Mouse (Mus musculus) liver, embryonic 11.5 days (tissue): ENCODE measurements around the gene Prkce. TPM values are rescaled to one million over a fixed set of nuclear protein-coding genes. Genes with fewer than 3 reads are reported as not detected.

ENCODE experiments used
- ATAC-seq: fragments of 200-750 bp; cut with Nextera tagmentation; replicated peaks from 2 replicates; pipeline ENCODE4 v1.8.0; 2017; ENCODE audit warnings: moderate number of reproducible peaks, mild to moderate bottlenecking, moderate TSS enrichment, moderate library complexity; ENCODE audit not compliant: low FRiP score
- DNase-seq: peaks from one replicate; pipeline ENCODE4 v3.0.0-alpha.2; 2017; ENCODE audit warnings: low spot score
- H3K27ac ChIP-seq: fragments of 300-500 bp; sonication (generic); 2 replicates; pipeline ENCODE4 v1.5.1; 2014; ENCODE audit warnings: mild to moderate bottlenecking, low read depth, low read length, control low read depth
- H3K27me3 ChIP-seq: fragments of 300-500 bp; sonication (generic); replicated peaks from 2 replicates; pipeline ENCODE4 v1.6.1; 2014; ENCODE audit warnings: low read length, mixed read lengths; ENCODE audit not compliant: control insufficient read depth, insufficient read depth
- H3K36me3 ChIP-seq: fragments of 300-500 bp; sonication (generic); 2 replicates; pipeline ENCODE4 v1.6.1; 2014; ENCODE audit warnings: mild to moderate bottlenecking, low read length, moderate library complexity, mixed read lengths; ENCODE audit not compliant: control insufficient read depth, insufficient read depth
- H3K4me1 ChIP-seq: fragments of 300-500 bp; sonication (generic); replicated peaks from 2 replicates; pipeline ENCODE4 v1.6.1; 2014; ENCODE audit warnings: low read length, mixed read lengths; ENCODE audit not compliant: control insufficient read depth, insufficient read depth
- H3K4me2 ChIP-seq: fragments of 300-500 bp; sonication (generic); 2 replicates; pipeline ENCODE4 v1.6.1; 2014; ENCODE audit warnings: mild to moderate bottlenecking, control low read depth, moderate library complexity
- H3K4me3 ChIP-seq: fragments of 300-500 bp; sonication (generic); 2 replicates; pipeline ENCODE4 v1.5.1; 2014; ENCODE audit warnings: low read depth, low read length, control low read depth
- H3K9ac ChIP-seq: fragments of 300-500 bp; sonication (generic); 2 replicates; pipeline ENCODE4 v1.6.1; 2014; ENCODE audit warnings: low read depth, low read length, control low read depth
- H3K9me3 ChIP-seq: fragments of 300-500 bp; sonication (generic); 2 replicates; pipeline ENCODE4 v1.6.1; 2016; ENCODE audit warnings: low read length, inconsistent platforms, mixed read lengths; ENCODE audit not compliant: control insufficient read depth
- WGBS: fragments of 180-500 bp; shearing (Covaris S2); extraction: QIAGEN DNeasy Blood & Tissue Kit; methylation state at CpG from one replicate; pipeline ENCODE4 v1.1.7; 2014; 5-methylcytosine and 5-hydroxymethylcytosine counted together
- polyA plus RNA-seq: library from polyadenylated mRNA; unstranded; fragments of >200 nt; fragmentation: Nextera tagmentation; extraction: Ambion mirVana; gene quantifications from 2 replicates; pipeline ENCODE4 v1.2.1, GENCODE M21; 2014

Gene Prkce
- polyA plus RNA-seq, 1 experiment from 2014 or later, result 4.0 TPM

DNA sequence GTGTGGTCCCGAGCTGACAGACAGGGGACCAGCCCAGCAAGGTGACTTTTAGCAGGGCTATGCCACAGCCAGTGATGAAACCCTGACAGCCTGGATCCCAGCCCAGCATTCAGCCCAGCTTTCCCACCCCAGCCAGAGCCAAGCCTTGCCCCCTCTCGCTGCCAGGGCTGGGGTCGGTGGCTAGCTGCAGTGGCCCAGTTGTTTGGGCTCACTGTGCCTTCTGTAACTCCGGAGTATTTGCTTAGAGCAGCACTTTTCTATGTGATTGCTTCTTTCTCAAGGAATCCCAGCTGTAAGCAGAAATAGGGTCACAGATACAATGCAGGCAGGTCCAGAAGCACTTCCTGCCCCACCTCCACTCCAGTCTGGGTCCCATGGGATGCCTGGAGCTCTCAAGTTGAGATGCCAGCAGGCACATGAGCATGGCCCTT lies 450.9 kb downstream of the Prkce start:
- Histone ChIP-seq H3K36me3 (no peaks in the 10 kb centered on the region), H3K27ac (no peak overlapping the region; the same call in 1 of the 2 replicates), H3K27me3 (no peaks in the 10 kb centered on the region), H3K4me3 (no peak overlapping the region), H3K9ac (no peak overlapping the region), H3K4me2 (no peak overlapping the region), H3K4me1 (no peaks in the 10 kb centered on the region), H3K9me3 (no peaks in the 10 kb centered on the region)
- DNase-seq, result no peak
- no peak for ATAC-seq
- 60% methylated on average over 4 of the region's 4 CpGs for WGBS

DNA sequence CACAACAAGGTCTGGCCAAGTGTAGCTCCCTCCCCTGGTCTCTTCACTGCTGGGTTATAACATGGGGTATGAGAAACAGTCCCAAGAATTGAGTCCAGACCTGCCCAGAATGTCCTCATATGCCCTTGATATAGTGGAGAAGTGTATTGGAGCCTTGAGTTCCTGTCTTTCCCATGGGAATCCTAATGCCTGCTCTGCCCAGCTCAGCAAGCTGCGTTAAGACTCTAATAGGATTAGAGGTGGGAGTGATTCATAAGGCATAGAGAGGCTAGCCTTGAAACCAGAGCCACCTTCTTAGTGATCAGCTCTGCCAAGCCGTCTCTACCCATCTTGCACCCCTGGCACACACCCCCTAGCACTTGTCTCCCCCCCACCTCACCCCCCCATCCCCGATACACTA lies 455.3 kb downstream of the Prkce start:
- Histone ChIP-seq H3K27ac (no peak overlapping the region), H3K9me3 (no peaks in the 10 kb centered on the region), H3K27me3 (no peaks in the 10 kb centered on the region), H3K36me3 (no peaks in the 10 kb centered on the region), H3K4me2 (no peak overlapping the region), H3K4me1 (no peaks in the 10 kb centered on the region), H3K4me3 (no peak overlapping the region), H3K9ac (no peak overlapping the region)
- WGBS, result 83% methylated on average over 3 of the region's 3 CpGs
- no peak for DNase-seq
- ATAC-seq, result no peak

DNA sequence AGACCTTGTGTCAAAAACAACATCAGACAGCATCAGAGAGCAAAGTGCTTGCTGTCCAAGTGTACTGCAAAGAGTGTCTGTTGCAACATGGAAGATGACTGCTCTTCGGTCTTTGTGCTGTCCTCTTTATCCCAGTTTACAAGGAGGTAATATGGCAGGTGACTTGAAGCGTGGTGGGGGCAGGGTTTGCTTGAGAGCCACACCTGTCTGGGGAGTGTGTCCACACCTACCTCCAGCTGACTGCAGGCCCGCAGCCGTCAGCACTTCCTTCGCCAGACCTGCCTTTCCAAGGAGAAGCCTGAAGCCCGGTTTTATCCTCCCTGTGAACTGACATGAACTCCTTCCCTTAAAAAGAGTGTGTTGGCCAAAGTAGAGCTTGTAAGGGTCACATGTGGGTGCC lies 458.9 kb downstream of the Prkce start:
- Histone ChIP-seq H3K27ac (no peak overlapping the region), H3K4me2 (no peak overlapping the region), H3K9me3 (no peaks in the 10 kb centered on the region), H3K4me1 (no peaks in the 10 kb centered on the region), H3K9ac (no peak overlapping the region), H3K4me3 (no peak overlapping the region), H3K36me3 (no peaks in the 10 kb centered on the region), H3K27me3 (no peaks in the 10 kb centered on the region)
- ATAC-seq (no peak), DNase-seq (no peak)
- WGBS, result 77% methylated on average over 6 of the region's 6 CpGs

DNA sequence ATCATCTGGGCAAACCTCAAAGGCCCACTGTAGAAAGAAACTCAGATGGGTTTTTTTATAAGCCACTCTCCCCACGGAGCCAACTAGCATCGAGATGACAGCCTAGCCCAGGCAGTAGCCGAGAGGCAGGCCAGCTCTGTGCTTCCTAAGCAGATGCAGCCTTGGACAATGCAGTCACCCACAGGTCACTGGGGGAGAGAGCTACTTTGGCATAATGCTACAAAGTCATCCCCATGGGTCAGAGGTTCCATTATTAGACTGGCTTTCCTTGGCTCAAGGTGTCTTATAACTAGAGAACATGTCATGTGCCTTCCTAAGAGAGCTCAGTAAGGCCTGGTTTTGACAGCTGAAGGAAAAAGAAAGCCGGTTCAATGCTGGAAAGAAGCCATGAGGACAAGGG lies 465.5 kb downstream of the Prkce start:
- H3K9ac ChIP-seq, result no peak overlapping the region
- WGBS, result 82% methylated on average over 4 of the region's 4 CpGs
- no peak for ATAC-seq

DNA sequence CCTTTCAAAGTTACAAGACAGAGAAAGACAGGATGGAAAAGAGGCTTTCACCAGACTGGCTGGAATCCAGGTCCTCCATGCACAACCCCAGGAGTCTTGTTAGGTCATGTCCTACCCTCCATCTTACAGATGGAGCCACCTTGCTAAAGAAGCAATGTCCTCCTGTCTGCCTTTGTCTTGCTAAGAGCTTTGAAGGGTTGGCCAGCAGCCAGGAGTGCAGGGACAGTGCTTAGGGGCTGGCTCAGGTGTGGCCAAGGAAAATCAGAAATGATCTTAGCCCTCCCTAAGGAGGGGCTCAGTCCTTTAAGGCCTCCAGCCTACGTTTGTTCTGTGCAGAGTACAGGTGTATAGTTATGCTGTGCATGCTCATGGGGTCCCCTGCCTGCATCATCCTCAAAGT lies 469.7 kb downstream of the Prkce start:
- Histone ChIP-seq H3K36me3 (no peaks in the 10 kb centered on the region), H3K4me1 (no peaks in the 10 kb centered on the region), H3K4me2 (no peak overlapping the region), H3K27ac (no peak overlapping the region), H3K9ac (no peak overlapping the region), H3K27me3 (no peaks in the 10 kb centered on the region; the same call in 1 of the 2 replicates), H3K9me3 (no peaks in the 10 kb centered on the region), H3K4me3 (no peak overlapping the region)
- DNase-seq (no peak), ATAC-seq (no peak)
- 71% methylated on average over 1 of the region's 1 CpGs for WGBS

More for the DNA sequence above, 465.5 kb downstream of the Prkce start:
- no peak for DNase-seq
- Histone ChIP-seq H3K36me3 (no peaks in the 10 kb centered on the region), H3K27me3 (no peaks in the 10 kb centered on the region; the same call in 1 of the 2 replicates), H3K27ac (no peak overlapping the region), H3K4me1 (no peaks in the 10 kb centered on the region), H3K4me2 (no peak overlapping the region), H3K9me3 (no peaks in the 10 kb centered on the region), H3K4me3 (no peak overlapping the region)

DNA sequence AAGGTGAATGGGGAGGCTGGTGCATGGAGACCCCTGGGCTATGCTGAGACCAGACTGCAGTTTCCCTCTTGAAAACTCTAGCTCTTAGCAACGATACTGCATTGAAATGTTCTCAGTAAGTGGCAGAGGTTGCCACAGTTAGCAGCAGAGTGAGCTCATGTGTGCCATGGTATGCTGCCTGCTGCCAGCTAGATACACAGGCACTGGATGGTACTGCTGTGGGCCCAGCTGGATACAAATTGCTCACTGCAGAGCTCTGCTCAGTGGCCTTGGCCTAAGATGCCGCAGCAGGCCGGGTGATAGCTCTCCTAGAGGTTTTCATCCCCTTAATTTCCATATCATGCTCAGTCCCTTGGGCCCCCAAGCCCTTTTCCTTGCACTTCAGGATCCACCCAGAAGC lies 471.7 kb downstream of the Prkce start:
- WGBS, result 91% methylated on average over 3 of the region's 3 CpGs
- Histone ChIP-seq H3K4me3 (no peak overlapping the region), H3K9ac (no peak overlapping the region), H3K4me1 (no peaks in the 10 kb centered on the region), H3K4me2 (no peak overlapping the region), H3K36me3 (no peaks in the 10 kb centered on the region), H3K27me3 (no peaks in the 10 kb centered on the region; the same call in 1 of the 2 replicates), H3K27ac (no peak overlapping the region), H3K9me3 (no peaks in the 10 kb centered on the region)
- no peak for ATAC-seq
- DNase-seq, result no peak

DNA sequence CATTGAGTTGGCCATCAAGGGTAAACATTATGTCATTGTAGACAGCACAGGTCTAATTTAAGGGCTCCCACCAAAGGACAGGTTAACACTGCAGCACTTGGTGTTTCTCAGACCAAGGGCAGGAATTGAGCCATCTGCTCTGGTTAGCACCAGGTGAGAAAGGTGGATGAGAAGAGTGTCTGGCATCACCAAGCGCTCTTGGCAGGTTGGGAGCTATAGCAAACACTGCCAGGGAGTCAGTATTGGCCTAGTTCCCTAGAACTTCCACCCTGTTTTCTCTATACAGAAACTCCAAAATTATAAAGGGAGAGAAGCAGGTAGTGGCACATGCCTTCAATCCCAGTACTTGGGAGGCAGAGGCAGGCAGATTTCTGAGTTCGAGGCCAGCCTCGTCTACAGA lies 479.6 kb downstream of the Prkce start:
- no peaks in the 10 kb centered on the region for H3K27me3 ChIP-seq
- no peak overlapping the region for H3K4me3 ChIP-seq
- H3K27ac ChIP-seq, result no peak overlapping the region
- DNase-seq, result no peak
- 89% methylated on average over 3 of the region's 3 CpGs for WGBS
- no peak overlapping the region for H3K9ac ChIP-seq
- H3K4me2 ChIP-seq, result no peak overlapping the region
- no peaks in the 10 kb centered on the region for H3K4me1 ChIP-seq
- ATAC-seq, result no peak
- H3K36me3 ChIP-seq, result no peaks in the 10 kb centered on the region
- no peaks in the 10 kb centered on the region for H3K9me3 ChIP-seq

DNA sequence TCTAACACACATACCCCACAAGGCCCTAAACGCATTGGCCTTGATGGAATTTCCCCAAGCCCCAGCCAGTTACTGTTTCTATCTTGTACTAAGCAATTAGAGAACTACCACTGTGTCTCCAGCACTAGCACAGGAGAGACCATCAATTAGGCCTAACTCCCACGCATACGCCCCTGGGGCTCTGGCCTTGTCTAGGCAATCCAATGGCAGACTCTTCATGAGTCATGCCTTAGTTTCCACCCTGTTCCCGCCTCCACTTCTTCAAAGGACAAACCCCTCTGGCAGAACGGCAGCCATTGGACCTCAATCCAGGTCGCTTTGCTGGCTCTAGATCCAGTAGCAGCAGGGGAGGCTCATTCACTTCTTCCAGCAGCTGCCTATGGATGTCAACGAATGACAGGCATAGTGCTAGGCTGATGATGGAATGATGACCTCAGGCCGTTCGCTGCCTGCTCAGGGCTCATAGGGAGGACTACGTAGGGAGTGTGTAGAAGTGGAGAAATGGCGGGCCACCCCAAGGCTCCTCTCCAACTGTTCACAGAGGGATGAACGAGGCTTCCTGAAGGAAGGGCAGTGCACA lies 481.4 kb downstream of the Prkce start:
- Histone ChIP-seq H3K27me3 (no peaks in the 10 kb centered on the region), H3K9ac (no peak overlapping the region), H3K4me2 (no peak overlapping the region), H3K36me3 (no peaks in the 10 kb centered on the region), H3K4me1 (no peaks in the 10 kb centered on the region), H3K4me3 (no peak overlapping the region), H3K9me3 (no peaks in the 10 kb centered on the region), H3K27ac (no peak overlapping the region)
- DNase-seq (no peak), ATAC-seq (no peak)
- 83% methylated on average over 12 of the region's 12 CpGs for WGBS

DNA sequence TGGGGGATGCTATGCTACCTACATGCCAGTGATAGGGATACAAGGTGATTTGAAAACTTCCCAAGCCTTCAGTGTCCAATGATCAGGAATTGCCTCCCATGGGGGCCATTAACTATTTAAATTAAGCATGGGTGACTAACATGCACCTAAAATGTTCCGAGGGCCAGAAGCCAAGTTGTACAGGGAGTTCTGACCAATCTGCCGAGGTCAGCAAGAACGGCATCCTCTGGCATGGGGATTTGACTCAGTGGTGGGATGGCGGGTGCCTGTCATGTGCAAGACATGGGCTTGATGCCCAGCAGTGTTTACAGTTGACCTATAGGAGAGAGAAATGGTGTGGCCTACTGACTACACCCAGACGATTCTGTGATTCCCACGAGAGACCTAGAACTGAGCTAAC lies 482.7 kb downstream of the Prkce start:
- 84% methylated on average over 6 of the region's 6 CpGs for WGBS
- no peaks in the 10 kb centered on the region for H3K36me3 ChIP-seq
- H3K9ac ChIP-seq, result no peak overlapping the region
- no peaks in the 10 kb centered on the region for H3K9me3 ChIP-seq
- no peaks in the 10 kb centered on the region for H3K4me1 ChIP-seq
- H3K4me3 ChIP-seq, result no peak overlapping the region
- no peaks in the 10 kb centered on the region for H3K27me3 ChIP-seq
- no peak overlapping the region for H3K27ac ChIP-seq
- DNase-seq (no peak), ATAC-seq (no peak)
- no peak overlapping the region for H3K4me2 ChIP-seq
